Mouse (Mus musculus) limb, embryonic 12.5 days (tissue): Measurements from ENCODE around the gene Tnfsf11. TPM values are rescaled to one million over a fixed set of nuclear protein-coding genes. Genes with fewer than 3 reads are reported as not detected.

ENCODE experiments used
- ATAC-seq: fragments of 200-750 bp; cut with Nextera tagmentation; 2 replicates; pipeline ENCODE4 v1.8.0; 2017; ENCODE audit warnings: low read depth, moderate TSS enrichment; ENCODE audit not compliant: insufficient number of reproducible peaks, insufficient read depth, low FRiP score, low TSS enrichment
- H3K27ac ChIP-seq: fragments of 300-500 bp; sonication (generic); 2 replicates; pipeline ENCODE4 v1.5.1; 2016; ENCODE audit warnings: mild to moderate bottlenecking, moderate library complexity
- H3K27me3 ChIP-seq: fragments of 300-500 bp; sonication (generic); 2 replicates; pipeline ENCODE4 v1.6.1; 2016; ENCODE audit warnings: mild to moderate bottlenecking, moderate library complexity
- H3K36me3 ChIP-seq: fragments of 300-500 bp; sonication (generic); 2 replicates; pipeline ENCODE4 v1.6.1; 2016; ENCODE audit warnings: mild to moderate bottlenecking, moderate library complexity
- H3K4me1 ChIP-seq: fragments of 300-500 bp; sonication (generic); replicated peaks from 2 replicates; pipeline ENCODE4 v1.6.1; 2016
- H3K4me2 ChIP-seq: fragments of 300-500 bp; sonication (generic); 2 replicates; pipeline ENCODE4 v1.6.1; 2016; ENCODE audit warnings: mild to moderate bottlenecking, moderate library complexity
- H3K4me3 ChIP-seq: fragments of 300-500 bp; sonication (generic); replicated peaks from 2 replicates; pipeline ENCODE4 v1.5.1; 2016; ENCODE audit warnings: mild to moderate bottlenecking
- H3K9ac ChIP-seq: fragments of 300-500 bp; sonication (generic); replicated peaks from 2 replicates; pipeline ENCODE4 v1.6.1; 2016; ENCODE audit warnings: mild to moderate bottlenecking, moderate library complexity
- H3K9me3 ChIP-seq: fragments of 300-500 bp; sonication (generic); 2 replicates; pipeline ENCODE4 v1.6.1; 2016; ENCODE audit warnings: mild to moderate bottlenecking, moderate library complexity
- WGBS: fragments of 180-500 bp; shearing (Covaris S2); methylation state at CpG from one replicate; pipeline ENCODE4 v1.1.7; 2016; 5-methylcytosine and 5-hydroxymethylcytosine counted together
- microRNA-seq: library from miRNA; unstranded; fragments of <30 nt; microRNA quantifications from one replicate; pipeline ENCODE4, GENCODE M21; 2017
- polyA plus RNA-seq: library from polyadenylated mRNA; unstranded; fragments of >200 nt; fragmentation: Nextera tagmentation; extraction: Ambion mirVana; gene quantifications from 2 replicates; pipeline ENCODE4 v1.2.1, GENCODE M21; 2016

The Tnfsf11 gene
- polyA plus RNA-seq, 1 experiment from 2014 or later = not detected

- no peak overlapping the region for H3K27ac ChIP-seq
- no peak overlapping the region for H3K9ac ChIP-seq
- H3K4me3 ChIP-seq = no peak overlapping the region
- no peaks in the 10 kb centered on the region for H3K4me1 ChIP-seq
- H3K36me3 ChIP-seq = no peaks in the 10 kb centered on the region
- H3K9me3 ChIP-seq = no peaks in the 10 kb centered on the region
- H3K27me3 ChIP-seq = no peaks in the 10 kb centered on the region
- WGBS = 95% methylated on average over 5 of the region's 5 CpGs
- no peak overlapping the region for H3K4me2 ChIP-seq
- no peak for ATAC-seq
These were observed 61.2 kb downstream of the Tnfsf11 start for GRCm38 (mm10) chr14:78246601-78247000.

- no peaks in the 10 kb centered on the region for H3K4me1 ChIP-seq
- H3K9me3 ChIP-seq = no peaks in the 10 kb centered on the region
- no peak overlapping the region for H3K27ac ChIP-seq
- H3K9ac ChIP-seq = no peak overlapping the region
- no peak for ATAC-seq
- no peak overlapping the region for H3K4me2 ChIP-seq
- no peaks in the 10 kb centered on the region for H3K27me3 ChIP-seq
- 52% methylated on average over 4 of the region's 4 CpGs for WGBS
- H3K36me3 ChIP-seq = no peaks in the 10 kb centered on the region
- no peak overlapping the region for H3K4me3 ChIP-seq
These were observed 63.0 kb downstream of the Tnfsf11 start for GRCm38 (mm10) chr14:78244811-78245210.

- 91% methylated on average over 6 of the region's 6 CpGs for WGBS
- H3K4me1 ChIP-seq = 0 out of 2 replicates have a peak, but pooled peaks cover 7% of the 10 kb centered on the region
- no peak overlapping the region for H3K9ac ChIP-seq
These were observed 68.5 kb downstream of the Tnfsf11 start for GRCm38 (mm10) chr14:78239346-78239745.

GRCm38 (mm10) chr14:78237238-78237637 lies 70.6 kb downstream of the Tnfsf11 start:
- no peak overlapping the region for H3K9ac ChIP-seq
- no peak overlapping the region for H3K4me3 ChIP-seq
- H3K36me3 ChIP-seq = no peaks in the 10 kb centered on the region
- no peaks in the 10 kb centered on the region for H3K9me3 ChIP-seq
- ATAC-seq = no peak
- WGBS = 76% methylated on average over 6 of the region's 6 CpGs
- H3K27ac ChIP-seq = no peak overlapping the region
- no peaks in the 10 kb centered on the region for H3K27me3 ChIP-seq
- H3K4me2 ChIP-seq = no peak overlapping the region
- 0 out of 2 replicates have a peak, but pooled peaks cover 7% of the 10 kb centered on the region for H3K4me1 ChIP-seq

More at GRCm38 (mm10) chr14:78239346-78239745, 68.5 kb downstream of the Tnfsf11 start:
- Histone ChIP-seq H3K27ac (no peak overlapping the region), H3K4me3 (no peak overlapping the region), H3K9me3 (no peaks in the 10 kb centered on the region), H3K36me3 (no peaks in the 10 kb centered on the region), H3K4me2 (no peak overlapping the region), H3K27me3 (no peaks in the 10 kb centered on the region)
- ATAC-seq = no peak

GRCm38 (mm10) chr14:78236144-78236543 lies 71.7 kb downstream of the Tnfsf11 start:
- no peak for ATAC-seq
- H3K4me1 ChIP-seq = 0 out of 2 replicates have a peak, but pooled peaks cover 7% of the 10 kb centered on the region

GRCm38 (mm10) chr14:78235296-78235695 lies 72.5 kb downstream of the Tnfsf11 start:
- Histone ChIP-seq H3K4me1 (0 out of 2 replicates have a peak, but pooled peaks cover 7% of the 10 kb centered on the region), H3K9me3 (no peaks in the 10 kb centered on the region), H3K4me2 (no peak overlapping the region), H3K36me3 (no peaks in the 10 kb centered on the region), H3K27me3 (no peaks in the 10 kb centered on the region), H3K9ac (no peak overlapping the region), H3K27ac (no peak overlapping the region), H3K4me3 (no peak overlapping the region)
- 4% methylated on average over 3 of the region's 3 CpGs for WGBS
- ATAC-seq = no peak

More at GRCm38 (mm10) chr14:78236144-78236543, 71.7 kb downstream of the Tnfsf11 start:
- Histone ChIP-seq H3K9me3 (no peaks in the 10 kb centered on the region), H3K27me3 (no peaks in the 10 kb centered on the region), H3K27ac (no peak overlapping the region), H3K9ac (no peak overlapping the region), H3K4me3 (no peak overlapping the region), H3K4me2 (no peak overlapping the region), H3K36me3 (no peaks in the 10 kb centered on the region)
- WGBS = 70% methylated on average over 4 of the region's 4 CpGs

GRCm38 (mm10) chr14:78229012-78229411 lies 78.8 kb downstream of the Tnfsf11 start:
- H3K4me3 ChIP-seq = no peak overlapping the region
- H3K36me3 ChIP-seq = no peaks in the 10 kb centered on the region
- no peaks in the 10 kb centered on the region for H3K4me1 ChIP-seq
- no peak overlapping the region for H3K4me2 ChIP-seq
- no peaks in the 10 kb centered on the region for H3K27me3 ChIP-seq
- ATAC-seq = no peak
- H3K9ac ChIP-seq = no peak overlapping the region
- no peaks in the 10 kb centered on the region for H3K9me3 ChIP-seq
- H3K27ac ChIP-seq = no peak overlapping the region
- WGBS = 75% methylated on average over 4 of the region's 4 CpGs

Small RNA genes within 50 kb of the gene (microRNA-seq; reads per million reads assigned to microRNA genes)
- gene Gm23652 = not detected

Other genes starting within 250 kb of the Tnfsf11 start
- not detected in 2 replicates for gene Fam216b, start 219.0 kb downstream of the Tnfsf11 start, polyA plus RNA-seq
- gene Akap11, start 228.8 kb upstream of the Tnfsf11 start, polyA plus RNA-seq = 25.6 and 27.1 TPM in 2 replicates